Mouse (Mus musculus) thymus, postnatal 14 days (tissue): ENCODE data around the gene Olfr310.

Experiments used
- DNase-seq: peaks from one replicate; pipeline ENCODE4 v3.0.0; 2021

Olfr310 gene

DNA sequence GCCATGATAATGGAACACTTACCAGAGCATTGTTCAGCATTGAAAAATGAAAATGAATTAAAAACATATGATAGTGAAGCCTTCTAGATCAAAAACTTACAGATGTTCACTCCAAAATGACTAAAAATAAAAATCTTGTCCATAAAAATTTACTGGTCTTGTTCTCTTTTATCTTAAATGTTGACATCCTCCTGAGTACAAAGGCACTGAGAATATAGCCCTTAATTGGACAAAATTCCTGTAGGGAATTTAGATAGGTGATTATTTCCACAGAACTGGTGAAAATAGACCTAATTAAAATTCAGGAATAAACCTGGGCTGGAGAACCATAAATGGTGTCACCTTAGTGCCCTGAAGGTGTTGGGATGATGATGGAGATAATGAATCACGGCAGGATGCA, at the start of gene Olfr310:
Olfr310 (minus strand) TSS at position 101 of the 400 bp plus-strand sequence.
- no peak for DNase-seq

DNA sequence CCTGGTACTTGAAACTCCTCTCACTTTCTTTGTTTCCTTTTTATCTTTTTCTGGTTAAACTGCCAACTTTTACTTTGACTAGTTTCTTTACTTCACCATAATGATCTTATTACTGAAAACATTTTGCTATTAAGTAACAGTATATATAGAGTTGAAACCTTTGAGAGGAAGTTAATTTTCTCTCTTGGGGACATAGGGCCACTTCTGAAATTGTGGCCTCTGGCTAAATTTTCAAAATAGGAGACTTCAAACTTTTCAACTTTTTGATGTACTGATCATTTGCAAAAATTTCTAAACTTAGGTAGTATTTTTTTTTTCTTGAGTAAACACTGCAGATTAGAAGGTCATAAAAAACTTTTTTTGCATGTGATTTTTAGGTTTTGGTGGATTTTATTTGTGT, 48.6 kb upstream of the Olfr310 start, which contains the start of gene Olfr308:
Olfr308 (minus strand) TSS at position 101 of the 400 bp plus-strand sequence.
- no peak for DNase-seq

DNA sequence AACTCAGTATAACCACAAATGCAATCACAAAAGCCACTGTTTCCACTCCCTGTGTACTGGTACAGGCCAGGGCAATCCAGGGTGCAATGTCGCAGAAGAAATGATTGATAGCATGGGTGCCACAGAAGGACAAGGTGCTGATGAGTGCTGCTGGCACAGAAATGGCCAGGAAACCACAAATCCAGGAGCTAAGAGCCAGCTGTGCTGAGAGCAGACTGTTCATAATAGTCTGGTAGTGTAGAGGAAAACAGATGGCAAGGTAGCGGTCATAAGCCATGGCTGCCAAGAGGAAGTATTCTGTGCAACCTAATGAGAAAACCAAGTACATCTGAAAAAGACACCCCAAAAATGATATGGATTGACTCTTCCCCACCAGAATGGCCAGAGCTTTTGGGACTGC, 44.4 kb upstream of the Olfr310 start:
- no peak for DNase-seq

DNA sequence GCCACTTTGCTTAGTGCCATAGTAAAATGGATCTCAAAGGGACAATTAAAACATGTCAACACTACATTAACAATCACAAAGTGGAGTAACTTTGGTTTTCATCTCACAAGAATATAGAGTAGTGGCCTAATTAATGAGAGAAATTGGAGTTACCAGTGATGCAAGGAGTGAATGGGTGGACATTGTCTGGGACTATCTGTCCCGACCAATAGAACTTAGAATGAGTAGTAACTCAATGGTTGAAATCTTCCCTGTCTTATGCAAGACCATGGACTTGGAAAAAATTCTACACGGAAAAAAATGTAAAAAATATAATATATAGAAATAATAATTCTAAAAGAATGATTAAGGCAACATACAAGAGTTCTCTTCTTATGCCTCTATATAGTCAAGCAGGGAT, 36.6 kb upstream of the Olfr310 start, which contains the start of gene Olfr309:
Olfr309 (minus strand) TSS at position 101 of the 400 bp plus-strand sequence.
- DNase-seq: no peak

DNA sequence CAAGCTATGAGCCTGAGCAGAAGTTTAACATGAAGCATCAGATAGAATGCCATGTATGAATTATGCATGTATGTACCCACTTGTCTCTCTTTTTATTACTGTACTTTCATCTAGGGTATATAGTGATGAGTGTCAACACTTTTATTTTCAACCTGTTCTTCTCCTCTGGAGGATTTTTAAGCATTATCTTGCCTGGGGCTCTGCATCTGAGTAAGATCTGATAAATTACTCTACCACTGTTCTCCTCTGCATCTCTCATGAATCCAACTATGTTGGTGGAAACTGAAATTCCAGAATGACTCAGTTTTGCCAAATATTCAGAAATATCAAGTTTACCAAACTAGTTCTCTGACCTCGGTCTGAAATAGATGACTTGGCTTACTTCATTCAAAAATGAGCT, 30.8 kb downstream of the Olfr310 start, which contains the start of gene Vmn2r76:
Vmn2r76 (minus strand) TSS at position 101 of the 400 bp plus-strand sequence.
- DNase-seq: no peak
